Mouse (Mus musculus) cerebellum, adult 2 months (tissue): ENCODE results near the gene Myh9.

ENCODE experiments used
- CTCF ChIP-seq: fragments of 200-500 bp; IDR thresholded peaks from 2 replicates; pipeline ENCODE4 v1.5.1; 2011; ENCODE audit warnings: low read depth, mild to moderate bottlenecking, control low read depth, low read length, moderate library complexity, borderline replicate concordance; ENCODE audit not compliant: insufficient read depth
- POLR2A ChIP-seq: fragments of 200-500 bp; IDR thresholded peaks from 2 replicates; pipeline ENCODE4 v1.6.1; 2011; ENCODE audit warnings: low read length, control low read depth, borderline replicate concordance; ENCODE audit not compliant: insufficient read depth

- no peak for TF ChIP-seq CTCF
- TF ChIP-seq POLR2A = no peak
Measured at GRCm38 (mm10) chr15:77800511-77800910, 41.5 kb downstream of the Myh9 start.
